Mouse (Mus musculus): ENCODE data around the gene H2afx.

DNA sequence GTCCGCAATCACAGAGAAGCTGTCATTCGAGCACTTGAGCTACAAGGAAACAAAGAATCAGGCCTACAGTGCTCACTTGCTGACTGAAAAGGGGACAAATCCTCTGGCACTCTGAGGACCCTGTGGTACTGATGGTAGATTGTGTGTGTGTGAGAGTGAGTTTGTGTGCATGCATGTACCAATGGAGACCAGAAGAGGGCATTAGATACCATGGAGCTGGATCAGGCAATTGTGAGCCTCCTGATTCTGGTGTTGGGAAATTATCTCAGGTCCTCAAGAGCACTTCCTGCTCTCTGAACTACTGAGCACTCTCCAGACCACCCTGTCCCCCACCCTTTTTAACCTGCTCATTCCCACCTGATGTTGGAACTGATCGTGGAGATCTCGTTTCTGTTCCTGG lies 14.1 kb downstream of the H2afx start:
- TF ChIP-seq CTCF (IDR thresholded peaks at IDR 0.05; ENCODE audit: low read depth, low read length): no peak
- no peak for TF ChIP-seq POLR2A (IDR thresholded peaks at IDR 0.05; ENCODE audit: extremely low read depth, insufficient read depth, low read length)
